Mouse (Mus musculus) c-Kit-positive CD71-positive TER-119-negative erythroid progenitor cells, embryonic 14.5 days (primary cell): ENCODE measurements around the gene Spata48.

ENCODE experiments used
- DNase-seq: peaks from one replicate; pipeline ENCODE4 v3.0.0-alpha.2; 2013; ENCODE audit warnings: low read depth

Spata48 gene

GRCm38 (mm10) chr11:11461635-11462560 is at the start of gene Spata48, which contains the start of gene Zpbp:
TSS of gene Spata48 (plus strand) at chr11:11462094.
TSS of gene Zpbp (minus strand) at chr11:11462408.
- DNase-seq, result peak; percentile 94

DNA sequence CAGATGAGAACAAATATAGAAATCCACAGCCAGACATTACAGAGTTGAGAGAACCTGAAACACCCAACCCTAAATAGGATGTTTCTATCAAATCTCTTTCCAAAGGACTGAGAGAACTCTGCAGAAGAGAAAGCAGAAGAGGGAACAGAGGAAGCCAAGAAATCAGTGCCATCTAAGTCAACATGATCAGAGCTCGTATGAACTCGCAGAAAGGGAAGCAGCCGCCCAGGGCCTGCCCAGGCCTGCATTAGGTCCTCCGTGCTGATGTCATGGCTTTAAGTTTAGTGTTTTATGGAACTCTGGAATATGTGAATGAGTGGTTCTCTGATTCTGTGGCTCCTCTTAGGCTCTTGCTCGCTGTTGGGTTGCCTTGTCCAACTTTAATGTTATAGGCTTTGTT is 47.7 kb upstream of the Spata48 start:
- DNase-seq, result no peak

GRCm38 (mm10) chr11:11417356-11417755 is 44.5 kb upstream of the Spata48 start:
- DNase-seq, result no peak

DNA sequence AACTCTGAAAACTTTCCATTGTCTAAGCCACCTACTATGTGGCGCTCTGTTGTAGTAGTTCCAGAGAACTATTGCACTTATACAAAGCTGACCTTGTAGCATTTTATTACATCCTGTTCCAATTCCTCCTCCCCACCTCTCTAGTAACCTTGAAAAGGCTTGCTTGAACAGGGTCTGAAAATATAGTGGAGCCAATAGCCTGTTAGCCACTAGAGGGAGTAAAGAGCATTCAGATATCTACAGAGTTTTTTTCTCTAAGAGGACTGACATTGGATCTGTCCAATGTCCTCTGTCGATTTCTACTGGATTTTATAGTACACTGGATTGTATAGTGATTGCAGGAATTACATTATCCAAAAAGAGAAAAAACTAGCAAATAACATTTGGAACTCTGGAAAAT is 6.9 kb upstream of the Spata48 start:
- DNase-seq, result peak; percentile 24

GRCm38 (mm10) chr11:11462561-11462890 is 632 bp downstream of the Spata48 start:
- peak; percentile 16 for DNase-seq

GRCm38 (mm10) chr11:11468924-11469323 is 7.0 kb downstream of the Spata48 start:
- DNase-seq, result no peak

- DNase-seq, result peak; percentile 33
Measured at GRCm38 (mm10) chr11:11484378-11484777, 22.5 kb downstream of the Spata48 start.

GRCm38 (mm10) chr11:11492044-11492443 is 30.1 kb downstream of the Spata48 start:
- no peak for DNase-seq

DNA sequence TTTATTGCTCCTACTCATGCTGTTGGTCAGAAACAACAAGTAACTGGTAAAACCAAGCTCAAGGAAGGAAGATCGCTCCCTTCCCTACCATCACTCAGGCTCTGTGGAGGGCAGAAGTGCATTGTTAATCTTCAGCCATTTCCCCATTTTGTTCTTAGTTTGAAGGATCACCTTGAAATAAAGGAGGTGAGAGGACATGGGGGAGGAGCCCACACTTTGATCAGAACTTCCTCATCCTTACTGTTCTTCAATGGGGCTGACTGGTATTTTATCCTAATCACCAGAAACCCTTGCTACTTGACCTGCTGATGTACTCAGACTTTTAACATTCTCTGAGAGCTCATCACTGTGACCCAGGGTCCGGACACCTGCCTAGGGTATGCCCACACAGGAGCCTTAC is 33.8 kb downstream of the Spata48 start:
- no peak for DNase-seq

DNA sequence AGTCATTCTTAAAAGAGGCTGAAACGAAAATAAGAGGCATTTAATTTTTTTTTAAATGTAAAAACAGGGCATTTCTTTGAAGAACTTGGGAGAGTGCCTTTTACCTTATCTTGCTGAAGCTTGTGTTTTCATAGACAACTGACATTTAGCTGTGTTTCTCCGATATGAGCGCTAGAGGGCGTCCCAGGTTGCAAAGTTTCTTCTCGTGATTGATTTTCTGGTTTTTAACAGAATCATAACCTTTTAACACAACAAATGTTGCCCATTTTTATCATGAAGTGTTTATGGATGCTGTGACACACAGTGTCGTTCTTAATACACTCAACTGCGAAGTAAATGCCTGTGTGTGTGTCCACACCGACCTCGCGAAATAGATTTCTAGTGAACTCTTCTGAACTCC is 38.0 kb downstream of the Spata48 start:
- DNase-seq, result peak; percentile 78

- no peak for DNase-seq
Measured at GRCm38 (mm10) chr11:11506187-11506586, 44.3 kb downstream of the Spata48 start.

- no peak for DNase-seq
Measured at GRCm38 (mm10) chr11:11509413-11509812, 47.5 kb downstream of the Spata48 start.

- DNase-seq, result no peak
Measured at GRCm38 (mm10) chr11:11512056-11512455, 50.2 kb downstream of the Spata48 start.

DNA sequence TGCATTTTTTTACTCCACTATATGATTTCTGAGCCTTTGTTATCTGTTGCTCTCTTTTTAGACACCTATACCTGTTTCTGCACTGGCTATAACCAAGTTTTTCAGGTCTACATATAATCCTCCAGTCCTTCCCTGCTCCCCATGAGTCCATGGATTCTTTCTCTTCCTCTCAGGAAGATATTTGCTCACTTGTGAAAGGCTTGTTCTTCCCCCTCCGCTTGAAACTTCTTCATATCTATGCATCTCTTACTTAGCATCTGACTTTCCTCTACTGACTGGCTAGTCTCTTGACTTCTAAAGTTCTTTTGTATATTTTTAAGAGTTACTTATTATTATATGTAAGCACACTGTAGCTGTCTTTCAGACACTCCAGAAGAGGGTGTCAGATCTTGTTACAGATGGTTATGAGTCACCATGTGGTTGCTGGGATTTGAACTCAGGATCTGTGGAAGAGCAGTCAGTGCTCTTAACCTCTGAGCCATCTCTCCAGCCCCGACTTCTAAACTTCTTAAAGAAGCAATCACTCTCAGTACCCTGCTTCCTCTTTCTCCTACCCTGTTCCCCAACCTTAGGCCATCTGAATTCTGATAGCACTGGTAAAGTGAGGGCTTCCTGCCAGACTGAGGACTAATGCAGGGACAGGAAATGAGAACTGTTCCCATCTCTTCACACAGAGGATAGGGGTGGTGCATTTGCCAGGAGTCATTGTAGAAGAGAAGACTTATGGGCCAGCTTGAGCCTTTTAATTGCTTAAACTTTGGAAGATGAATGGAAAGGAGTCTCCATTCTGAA is 51.3 kb downstream of the Spata48 start:
- DNase-seq, result no peak

DNA sequence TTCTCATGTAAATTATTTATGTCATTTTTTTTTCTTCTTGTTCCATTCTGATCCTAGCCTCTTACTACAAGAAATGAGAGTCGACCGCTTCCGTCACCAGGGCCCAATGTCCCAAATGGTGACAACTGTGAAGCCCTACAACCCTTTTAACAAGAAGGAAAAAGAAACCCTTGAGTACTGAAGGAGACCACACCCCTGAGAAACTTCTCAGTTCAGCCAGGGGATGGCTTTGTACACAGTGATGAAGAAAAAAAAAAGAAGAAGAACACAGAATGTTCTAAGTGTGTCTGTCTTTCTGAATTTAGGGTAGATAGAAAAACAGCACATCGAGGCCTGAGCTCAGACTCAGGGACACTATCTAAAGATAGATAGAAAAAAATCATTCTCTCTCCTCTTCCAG is 53.0 kb downstream of the Spata48 start:
- DNase-seq, result no peak

GRCm38 (mm10) chr11:11517781-11518435 is 56.0 kb downstream of the Spata48 start:
- peak; percentile 36 for DNase-seq

DNA sequence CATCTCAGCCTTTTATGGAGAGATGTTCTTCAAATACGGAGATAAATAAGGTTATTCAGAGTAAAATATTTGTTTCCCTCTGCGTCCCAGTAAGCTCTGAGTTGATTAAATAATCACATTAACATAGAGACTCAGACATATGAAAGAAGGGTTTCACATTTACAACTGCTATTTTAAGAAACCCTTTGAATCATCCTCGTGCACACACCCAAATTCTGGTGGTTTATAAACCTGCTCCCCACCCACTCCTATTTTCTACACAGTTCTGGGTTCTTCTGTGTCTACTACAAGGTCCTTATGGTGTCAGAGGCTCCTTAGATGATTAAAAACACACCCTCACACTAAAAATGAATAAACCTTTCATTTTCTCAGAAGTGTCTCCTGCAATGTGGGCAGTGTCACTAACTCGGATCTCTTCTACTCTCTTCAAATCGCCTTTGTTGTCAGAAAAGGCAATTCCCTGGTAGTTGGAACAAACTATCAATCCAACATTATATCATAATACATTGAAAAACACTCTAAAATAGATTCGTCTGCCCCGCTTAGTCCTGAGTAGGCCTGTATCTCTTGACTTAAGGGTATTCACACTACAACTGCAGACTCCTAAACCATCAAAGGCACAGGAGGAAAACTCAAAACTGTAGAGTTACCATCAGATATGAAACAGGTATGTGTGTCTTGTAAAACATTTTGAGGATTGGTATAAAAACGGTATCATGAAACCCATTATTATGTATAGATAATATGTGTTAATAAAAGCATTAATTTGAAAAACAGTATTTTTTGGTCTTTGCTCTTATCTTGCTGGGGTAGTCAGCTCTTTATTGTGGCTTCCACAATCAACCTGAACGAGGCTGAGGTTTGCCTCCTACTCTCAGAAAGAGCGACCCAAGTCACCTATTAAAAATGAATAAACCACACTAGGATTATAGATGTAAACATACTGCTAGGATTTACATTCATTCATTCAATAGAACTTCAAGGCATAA is 57.7 kb downstream of the Spata48 start:
- no peak for DNase-seq

DNA sequence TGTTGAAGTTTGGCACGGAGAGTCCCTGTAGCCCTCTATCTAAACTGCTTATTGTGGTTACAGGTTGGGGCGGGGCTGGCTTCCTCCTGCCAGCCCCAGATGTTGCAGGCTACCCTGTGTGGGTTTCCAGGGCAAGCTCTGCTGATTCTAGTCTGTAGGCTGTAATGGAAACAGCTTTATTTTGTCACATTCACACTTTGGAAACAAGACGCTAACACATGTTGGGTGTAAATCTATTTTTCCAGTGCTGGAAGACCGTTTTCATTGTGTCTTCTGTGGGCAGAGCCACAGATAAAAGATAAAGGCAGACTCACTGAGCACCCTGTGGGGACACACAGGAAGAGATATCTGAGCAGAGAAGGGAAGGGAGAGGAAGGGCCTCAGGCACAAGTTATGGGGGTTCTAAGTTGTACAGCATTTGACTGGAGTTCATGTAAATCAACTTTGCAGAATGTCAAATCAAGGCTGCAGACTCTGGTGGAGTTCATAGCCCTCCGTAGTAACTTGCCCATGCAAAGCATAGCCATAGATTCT is 60.1 kb downstream of the Spata48 start:
- peak; percentile 55 for DNase-seq

- no peak for DNase-seq
Measured at GRCm38 (mm10) chr11:11528760-11529159, 66.9 kb downstream of the Spata48 start.

DNA sequence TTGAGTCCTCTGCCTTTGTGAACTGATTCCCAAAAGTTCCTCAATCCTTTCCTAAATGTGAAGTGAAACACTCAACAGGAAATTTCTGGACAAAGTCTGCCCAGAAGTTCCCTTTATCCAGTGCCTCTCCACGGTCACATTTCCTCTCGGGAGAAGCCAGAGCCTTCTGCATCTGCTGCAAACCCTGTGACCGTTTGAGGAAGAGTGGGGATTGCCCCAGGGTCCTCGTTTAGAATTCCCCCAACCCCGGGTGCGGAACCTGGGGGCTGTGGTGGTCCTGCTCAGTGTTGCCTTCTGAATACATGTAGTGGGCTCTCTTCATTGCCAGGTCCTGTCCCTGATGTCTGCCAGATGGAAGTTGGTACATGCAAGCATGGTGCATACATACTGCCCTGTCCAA is 67.3 kb downstream of the Spata48 start:
- DNase-seq, result no peak

DNA sequence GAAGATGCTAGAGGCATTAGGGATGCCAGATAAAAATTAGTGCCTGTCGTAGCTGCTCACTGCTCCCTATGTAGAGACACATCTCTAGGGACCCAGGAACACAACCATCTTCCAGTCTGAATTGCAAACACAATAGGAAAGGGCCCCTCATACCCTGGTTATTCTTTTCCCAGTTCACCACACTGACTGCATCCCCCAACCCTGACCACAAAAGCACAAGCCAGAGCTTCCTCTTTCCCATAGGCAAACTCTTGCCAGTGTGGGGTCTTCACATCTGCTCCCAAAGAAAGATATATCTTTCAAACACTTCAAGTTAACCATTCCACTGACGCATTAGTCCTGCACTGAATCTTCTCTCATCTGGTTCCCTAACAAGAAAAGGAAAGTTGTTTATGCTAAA is 68.2 kb downstream of the Spata48 start:
- DNase-seq, result no peak
